Comparison of ENCODE assay signal across 1 mouse cellular context in the genomic region with DNA sequence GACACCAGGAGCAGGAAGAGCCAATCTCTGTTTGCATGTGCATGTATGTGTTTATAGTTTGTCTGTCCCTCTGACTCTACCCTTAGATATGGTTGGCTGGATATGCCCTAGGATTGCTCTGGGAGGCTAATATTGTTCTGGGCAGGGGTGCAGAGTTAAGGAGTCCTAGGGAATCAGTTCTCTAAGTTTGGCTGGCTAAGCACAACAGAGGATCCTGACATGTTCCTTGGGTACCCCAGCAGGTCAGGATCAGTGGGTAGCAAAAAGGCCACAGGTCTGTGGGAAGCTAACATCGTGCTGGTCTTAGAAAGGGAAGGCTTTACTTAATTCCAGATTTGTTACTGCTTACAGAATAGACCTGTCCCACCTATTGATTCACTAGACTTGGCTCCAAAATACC.
TF ChIP-seq lines count a peak whose summit lies in the region.

No protein-coding gene starts in this region.

TF ChIP-seq in myocyte, 11 proteins besides CTCF, POLR2A, EP300 and RAD21 (continued from another document):
- TF ChIP-seq MYOD1 (IDR thresholded peaks at IDR 0.05; ENCODE audit: control insufficient read depth in 1 of 3, insufficient read length in 2 of 3, low read depth in 2 of 3) = no peak
- no peak for TF ChIP-seq SRF (IDR thresholded peaks at IDR 0.05; ENCODE audit: control insufficient read depth, insufficient read length, low read depth)
- no peak for TF ChIP-seq POLR2AphosphoS2 (IDR thresholded peaks at IDR 0.05; ENCODE audit: insufficient read length, low read depth)
- no peak for TF ChIP-seq CEBPB (IDR thresholded peaks at IDR 0.05; ENCODE audit: insufficient read depth, poor library complexity, severe bottlenecking)
- TF ChIP-seq TCF3 (IDR thresholded peaks at IDR 0.05; ENCODE audit: insufficient read length, low read depth) = no peak
- TF ChIP-seq MYOG (IDR thresholded peaks at IDR 0.05; ENCODE audit: control insufficient read depth in 1 of 3, insufficient read depth in 1 of 3, insufficient read length in 2 of 3, low read depth in 2 of 3) = no peak
- TF ChIP-seq USF1 (IDR thresholded peaks at IDR 0.05; ENCODE audit: low read depth) = no peak
- TF ChIP-seq MAX (IDR thresholded peaks at IDR 0.05; ENCODE audit: low read depth) = no peak
- no peak for TF ChIP-seq E2F4 (IDR thresholded peaks at IDR 0.05; ENCODE audit: insufficient read depth)
